Mouse (Mus musculus): ENCODE measurements at regions not wholly inside any gene's neighbourhood (a gene's known extent, or its start where the extent isn't known, plus 50 kb on each side); places are given as distances from the start of the nearest gene placed in this dataset.

- intact Hi-C loops (cut with DNase I), result no loop called here
These were observed 154.5 kb upstream of the Dab2 start for GRCm38 (mm10) chr15:6145071-6145470.

- intact Hi-C loops (cut with DNase I), result no loop called here
These were observed 144.9 kb upstream of the Dab2 start for GRCm38 (mm10) chr15:6154706-6155105.

- intact Hi-C loops (cut with DNase I), result no loop called here
These were observed 119.3 kb upstream of the Dab2 start for GRCm38 (mm10) chr15:6180261-6180660.

DNA sequence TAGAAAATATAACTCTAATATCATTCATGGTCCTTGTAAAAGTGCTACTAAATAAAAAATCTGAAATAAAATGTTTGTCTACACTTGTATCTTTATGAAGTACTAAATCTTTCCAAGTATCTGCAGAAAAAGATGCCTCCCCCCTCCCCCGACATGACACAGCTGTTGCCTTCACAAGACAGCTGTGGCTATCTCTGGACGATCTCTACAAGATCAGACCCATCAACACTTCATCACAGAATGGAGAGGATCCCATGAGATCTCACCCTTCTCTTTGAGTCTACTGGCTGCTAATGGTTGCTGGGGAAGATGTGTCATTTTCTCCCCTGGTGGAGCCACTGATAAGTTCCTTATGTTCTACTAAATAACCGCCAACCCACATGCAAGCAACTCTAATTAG, 116.0 kb upstream of the Dab2 start:
- intact Hi-C loops (cut with DNase I), result no loop called here

DNA sequence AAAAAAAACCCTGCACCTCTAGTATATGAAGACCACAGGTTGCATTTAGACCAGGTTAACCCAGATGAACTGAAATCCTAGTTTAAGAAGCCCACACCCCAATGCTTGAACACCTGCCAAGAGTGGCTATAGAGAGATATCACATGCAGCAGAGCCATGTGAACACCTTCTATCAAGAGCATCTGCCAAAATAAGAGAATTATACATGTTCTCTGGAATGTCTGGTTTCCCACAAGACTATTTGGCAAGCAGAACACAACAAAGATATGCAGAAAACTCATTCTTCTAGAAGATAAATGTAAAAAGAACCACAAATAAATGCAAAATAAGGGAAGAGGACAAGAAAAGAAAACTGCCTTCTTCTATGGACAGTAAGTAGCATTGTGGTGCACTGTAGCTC, 107.7 kb upstream of the Dab2 start:
- intact Hi-C loops (cut with DNase I), result no loop called here

DNA sequence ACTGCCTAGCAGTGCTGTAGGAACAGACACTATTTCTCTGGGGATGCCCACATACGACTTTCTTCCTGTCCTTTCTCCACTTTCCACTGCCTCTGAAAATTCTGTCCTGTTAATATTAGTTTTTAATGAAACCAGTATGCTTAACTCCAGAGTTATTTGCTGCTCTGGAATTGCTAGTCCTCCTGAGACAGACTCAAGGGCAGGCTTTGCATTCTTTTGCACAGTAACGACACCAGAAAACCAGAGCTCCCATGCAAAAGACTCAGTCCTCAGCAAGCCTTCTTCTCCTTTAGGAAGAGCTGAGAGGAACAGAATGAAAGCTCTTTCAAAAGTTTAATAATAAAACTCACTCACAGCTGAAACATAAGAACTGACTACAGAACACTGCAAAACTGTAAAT, 92.3 kb upstream of the Dab2 start:
- intact Hi-C loops (cut with DNase I), result no loop called here

DNA sequence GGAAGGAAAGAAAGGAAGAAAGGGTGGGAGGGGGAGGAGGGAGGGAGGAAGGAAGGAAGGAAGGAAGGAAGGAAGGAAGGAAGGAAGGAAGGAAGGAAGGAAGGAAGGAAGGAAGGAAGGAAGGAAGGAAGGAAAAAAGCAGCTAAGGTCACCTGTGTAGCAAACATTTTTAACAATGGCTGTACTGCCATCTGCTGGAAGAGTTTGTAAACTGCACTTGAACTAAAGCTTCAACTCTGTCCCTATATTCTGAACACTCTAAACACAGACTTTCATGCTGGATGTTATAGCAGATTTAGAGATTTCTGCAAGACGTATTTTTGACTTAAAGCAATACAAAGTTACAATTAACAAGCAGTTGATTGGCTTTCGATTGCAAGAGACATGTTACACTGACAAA, 90.3 kb upstream of the Dab2 start:
- intact Hi-C loops (cut with DNase I), result loop anchor here (2.0 kb wide), 1 partner anchor 972 kb away; no protein-coding TSS in a partner anchor

GRCm38 (mm10) chr15:6218087-6218486, 81.5 kb upstream of the Dab2 start:
- intact Hi-C loops (cut with DNase I), result no loop called here

- intact Hi-C loops (cut with DNase I), result no loop called here
These were observed 74.4 kb upstream of the Dab2 start for GRCm38 (mm10) chr15:6225227-6225626.

DNA sequence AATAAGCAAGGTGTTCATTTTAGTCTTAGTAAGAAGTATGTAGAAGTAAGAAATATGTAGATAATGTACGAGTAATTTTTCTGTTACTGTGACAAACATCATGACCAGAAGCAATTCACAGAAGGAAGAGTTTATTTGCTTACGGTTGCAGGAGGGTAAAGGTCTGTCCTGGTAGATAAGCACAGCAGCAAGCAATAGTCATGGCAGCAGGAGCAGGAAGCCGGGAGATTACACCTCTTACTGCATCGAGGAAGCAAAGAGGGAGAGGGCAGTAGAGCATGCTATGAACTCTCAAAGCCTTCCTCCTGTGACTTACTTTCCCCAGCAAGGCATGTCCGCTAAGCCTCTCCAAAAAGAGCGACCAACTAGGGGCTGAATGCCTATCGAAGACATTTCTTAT, 69.0 kb upstream of the Dab2 start:
- intact Hi-C loops (cut with DNase I), result no loop called here

DNA sequence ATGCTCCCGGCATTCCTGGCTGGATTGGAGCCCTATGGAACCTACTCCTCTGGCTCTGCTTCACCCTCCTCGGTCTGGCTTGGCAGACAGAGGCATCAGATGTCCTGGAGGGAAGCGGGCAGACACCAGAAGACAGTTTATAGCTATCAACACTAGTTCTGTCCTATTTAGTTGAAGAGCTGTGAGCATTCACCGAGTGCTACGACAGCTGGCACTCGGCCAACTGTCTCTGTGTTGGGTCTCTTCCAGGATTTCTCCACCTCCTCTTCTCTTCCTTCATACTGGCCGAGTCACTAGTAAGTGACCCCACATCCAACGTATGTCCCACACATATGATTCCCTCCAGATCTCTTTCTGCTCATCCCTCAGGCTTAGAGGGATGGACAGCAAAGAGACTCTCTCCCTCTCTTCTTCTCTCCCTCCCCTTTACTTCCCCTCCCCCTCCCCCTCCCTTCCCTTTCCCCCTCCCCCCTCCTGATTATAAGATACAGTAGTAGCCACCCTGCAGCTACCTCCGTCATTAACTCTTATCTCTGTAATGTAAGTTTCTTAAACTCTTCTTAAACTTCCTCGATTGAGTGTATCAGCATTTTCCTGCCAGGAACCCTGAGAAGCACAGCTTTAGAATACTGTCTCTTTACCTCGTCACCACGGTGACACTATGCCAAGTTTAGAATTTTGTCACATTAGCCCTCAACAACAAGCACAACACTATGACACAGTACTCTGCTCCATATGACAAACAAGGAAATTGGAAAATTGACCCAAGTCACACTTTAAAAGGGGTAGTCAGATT, 68.1 kb upstream of the Dab2 start:
- intact Hi-C loops (cut with DNase I), result no loop called here

- intact Hi-C loops (cut with DNase I), result no loop called here
These were observed 66.0 kb upstream of the Dab2 start for GRCm38 (mm10) chr15:6233621-6234020.

- intact Hi-C loops (cut with DNase I), result loop anchor here (5.0 kb wide), 1 partner anchor 151 kb away; no protein-coding TSS in a partner anchor
These were observed 63.0 kb upstream of the Dab2 start for GRCm38 (mm10) chr15:6236583-6236982.

DNA sequence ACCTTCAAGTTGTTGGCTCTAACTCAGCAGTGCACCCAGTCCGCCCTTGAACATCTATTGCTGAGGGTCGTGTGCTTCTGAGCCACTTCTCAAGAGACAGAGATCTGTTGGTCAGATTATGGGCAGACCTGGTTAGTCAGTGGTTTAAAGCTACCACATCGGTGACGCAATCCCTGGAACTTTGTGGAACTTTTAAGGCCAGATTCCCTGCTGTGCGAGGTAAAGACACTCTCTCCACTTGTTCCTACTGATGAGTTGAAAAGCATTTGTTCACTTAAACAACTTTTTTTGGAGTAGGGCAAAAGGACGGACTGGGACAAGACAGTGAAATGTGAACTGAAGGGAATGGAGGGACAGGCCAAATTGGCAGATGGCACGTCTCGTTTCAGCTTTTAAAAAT, 61.9 kb upstream of the Dab2 start:
- intact Hi-C loops (cut with DNase I), result loop anchor here (1.0 to 5.0 kb wide), 3 partner anchors 150 to 331 kb away; no protein-coding TSS in a partner anchor

- intact Hi-C loops (cut with DNase I), result loop anchor here (1.0 to 5.0 kb wide), 3 partner anchors 149 to 331 kb away; no protein-coding TSS in a partner anchor
These were observed 61.5 kb upstream of the Dab2 start for GRCm38 (mm10) chr15:6238133-6238532.

- intact Hi-C loops (cut with DNase I), result loop anchor here (1.0 to 5.0 kb wide), 3 partner anchors 149 to 330 kb away; no protein-coding TSS in a partner anchor
These were observed 60.8 kb upstream of the Dab2 start for GRCm38 (mm10) chr15:6238755-6239154.

DNA sequence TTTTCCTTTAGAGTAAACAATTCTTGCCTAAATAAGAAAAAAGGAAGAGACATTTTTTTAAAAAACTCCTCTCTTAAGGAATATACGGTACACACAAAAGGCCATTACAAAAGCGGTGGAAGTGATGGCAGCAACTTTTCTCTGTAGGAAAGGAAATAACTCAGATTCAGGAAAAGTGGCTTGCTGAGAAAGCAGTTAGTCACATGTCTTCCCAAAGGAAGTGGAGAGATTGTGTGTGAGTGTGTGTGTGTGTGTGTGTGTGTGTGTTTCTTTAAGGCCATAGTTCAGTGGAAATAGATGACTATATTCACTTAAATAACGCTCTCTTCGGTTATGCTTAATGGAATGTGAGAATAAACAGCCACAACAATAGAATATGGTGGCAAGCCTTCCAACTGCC, 57.5 kb upstream of the Dab2 start:
- intact Hi-C loops (cut with DNase I), result no loop called here

DNA sequence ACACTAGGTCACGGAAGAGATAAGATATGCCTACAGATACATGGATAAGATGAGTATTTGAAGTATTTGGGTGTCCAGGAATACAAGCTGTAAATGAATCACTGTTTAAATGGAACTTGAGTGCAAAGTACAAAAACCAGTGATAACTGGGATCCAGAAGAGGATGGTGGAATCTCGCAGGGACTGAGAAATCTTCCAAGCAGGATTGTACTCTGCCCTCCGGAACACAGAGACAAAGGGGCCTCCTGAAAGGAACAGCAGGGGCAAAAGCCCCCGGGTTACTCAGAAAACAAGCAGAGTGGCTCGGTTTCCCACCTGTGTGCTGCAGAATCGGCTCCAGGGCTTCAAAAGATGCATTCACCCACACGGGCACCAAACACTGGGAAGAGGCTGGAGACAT, 55.2 kb upstream of the Dab2 start:
- intact Hi-C loops (cut with DNase I), result no loop called here

DNA sequence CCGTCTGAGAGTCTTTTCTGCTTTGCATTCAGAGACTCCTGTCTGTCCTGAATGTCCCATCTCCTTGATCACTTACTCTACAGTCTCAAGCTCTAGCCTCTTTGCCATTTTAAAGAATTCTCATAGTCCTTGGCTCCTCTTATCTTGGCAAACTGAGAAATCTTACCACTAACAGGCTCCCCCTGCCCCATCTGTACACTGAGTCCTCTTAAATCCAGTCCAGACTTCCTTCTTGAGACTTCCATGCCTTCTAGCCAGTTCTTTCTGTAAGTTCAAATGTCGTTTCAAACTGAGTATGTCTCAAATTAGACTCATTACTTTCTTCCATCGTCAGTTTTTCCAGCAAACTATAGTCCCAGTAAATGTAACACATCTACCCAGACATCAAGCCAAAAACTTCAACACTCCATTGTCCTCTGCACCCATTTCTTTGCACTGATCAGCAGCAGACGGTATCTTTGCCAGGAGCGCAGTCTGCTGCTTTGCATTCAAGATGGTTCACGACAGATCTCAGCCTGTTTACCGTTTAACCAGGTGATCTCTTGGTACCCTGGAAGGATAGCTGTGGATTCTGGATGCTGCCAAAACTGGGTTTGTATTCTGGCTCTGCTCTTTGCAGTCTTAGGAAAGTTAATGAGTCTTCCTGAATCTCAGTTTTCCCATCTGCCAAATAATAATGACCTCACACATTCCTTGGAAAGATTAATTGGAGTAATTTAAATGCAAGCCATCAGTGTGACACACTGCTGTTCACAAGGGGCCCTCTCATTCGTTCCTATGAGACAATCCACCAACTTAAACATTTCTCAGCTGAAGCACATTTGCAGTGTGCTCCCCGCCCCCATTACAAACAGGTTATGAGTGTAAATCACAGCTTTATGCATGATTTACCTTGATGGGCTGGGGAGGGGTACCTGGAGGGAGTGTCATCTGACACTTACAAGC, 53.4 kb upstream of the Dab2 start:
- intact Hi-C loops (cut with DNase I), result no loop called here

DNA sequence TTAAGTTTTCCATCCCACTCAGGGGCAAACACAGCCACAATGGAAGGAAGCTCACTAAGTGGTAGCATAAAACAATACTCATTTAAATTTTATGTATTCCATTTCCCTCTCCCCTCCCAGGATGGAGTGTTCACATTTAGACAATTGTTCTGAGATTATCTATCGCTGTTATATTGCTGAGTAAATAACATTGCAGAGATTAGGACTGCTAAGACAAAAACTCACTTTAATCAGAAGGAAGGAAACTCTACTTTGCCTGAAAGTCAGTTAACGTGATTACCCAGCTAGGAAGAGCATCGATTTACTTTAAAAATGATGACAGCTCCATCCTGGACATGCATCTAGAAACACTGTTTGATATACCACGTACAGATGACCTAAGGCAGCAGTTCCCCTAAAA, 51.1 kb upstream of the Dab2 start:
- intact Hi-C loops (cut with DNase I), result no loop called here
